Mouse (Mus musculus) cortical plate, adult 2 months (tissue): ENCODE measurements around the gene Rhbdd2.

Experiments
- CTCF ChIP-seq: fragments of 200-500 bp; IDR thresholded peaks from 2 replicates; pipeline ENCODE4 v1.5.1; 2011; ENCODE audit warnings: mild to moderate bottlenecking, control low read depth, low read length; ENCODE audit not compliant: insufficient read depth; ENCODE audit errors: extremely low read depth
- POLR2A ChIP-seq: fragments of 200-500 bp; IDR thresholded peaks from 2 replicates; pipeline ENCODE4 v1.6.1; 2011; ENCODE audit warnings: mild to moderate bottlenecking, low read length, control low read depth; ENCODE audit not compliant: insufficient read depth; ENCODE audit errors: extremely low read depth

DNA sequence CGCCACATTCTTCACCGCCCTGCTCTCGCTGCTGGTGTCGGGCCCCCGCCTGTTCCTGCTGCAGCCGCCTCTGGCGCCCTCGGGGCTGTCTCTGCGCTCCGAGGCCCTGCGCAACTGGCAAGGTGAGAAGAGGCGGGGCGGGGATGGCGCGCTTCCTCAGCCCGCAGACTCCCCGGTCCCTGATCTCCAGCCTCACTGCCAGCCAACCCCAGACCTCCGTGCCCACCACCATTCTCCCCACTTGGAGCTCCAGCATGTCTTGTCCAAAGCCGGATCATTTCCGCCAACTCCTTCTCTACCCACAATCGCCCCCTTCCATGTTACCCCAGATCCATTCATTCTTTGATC, 353 bp downstream of the Rhbdd2 start:
- no peak for TF ChIP-seq CTCF
- TF ChIP-seq POLR2A: no peak
